Mouse (Mus musculus) testis, adult 2 months (tissue): ENCODE results near the gene Rnf43. TPM values are rescaled to one million over a fixed set of nuclear protein-coding genes. Genes with fewer than 3 reads are reported as not detected.

Source experiments
- H3K27ac ChIP-seq: fragments of 200-500 bp; 2 replicates; pipeline ENCODE4 v1.5.1; 2012; ENCODE audit warnings: low read depth, low read length; ENCODE audit not compliant: control insufficient read depth, insufficient read depth
- H3K27me3 ChIP-seq: fragments of 200-500 bp; 2 replicates; pipeline ENCODE4 v1.6.1; 2012; ENCODE audit warnings: mild to moderate bottlenecking, low read length, moderate library complexity; ENCODE audit not compliant: control insufficient read depth, insufficient read depth
- H3K36me3 ChIP-seq: fragments of 200-500 bp; 2 replicates; pipeline ENCODE4 v1.6.1; 2012; ENCODE audit warnings: mild to moderate bottlenecking, low read length; ENCODE audit not compliant: control insufficient read depth, insufficient read depth
- H3K4me1 ChIP-seq: fragments of 200-500 bp; 2 replicates; pipeline ENCODE4 v1.6.1; 2012; ENCODE audit warnings: low read length; ENCODE audit not compliant: control insufficient read depth, insufficient read depth
- H3K4me3 ChIP-seq: fragments of 200-500 bp; 2 replicates; pipeline ENCODE4 v1.5.1; 2012; ENCODE audit warnings: low read depth, mild to moderate bottlenecking, low read length, moderate library complexity, mixed read lengths; ENCODE audit not compliant: control insufficient read depth
- CTCF ChIP-seq: fragments of 200-500 bp; IDR thresholded peaks from 2 replicates; pipeline ENCODE4 v1.5.1; 2012; ENCODE audit warnings: low read depth, mild to moderate bottlenecking, inconsistent platforms, low read length, moderate library complexity; ENCODE audit not compliant: control insufficient read depth, insufficient read depth, insufficient replicate concordance
- POLR2A ChIP-seq: fragments of 200-500 bp; IDR thresholded peaks from 2 replicates; pipeline ENCODE4 v1.6.1; 2012; ENCODE audit warnings: low read depth, mild to moderate bottlenecking, inconsistent platforms, low read length, moderate library complexity; ENCODE audit not compliant: control insufficient read depth
- polyA plus RNA-seq: library from polyadenylated mRNA; depleted of rRNA; stranded (reverse); fragments of >200 nt; gene quantifications from 2 replicates; pipeline ENCODE4 v1.2.3, GENCODE M21; 2012

The Rnf43 gene
- polyA plus RNA-seq, 1 experiment = 2.3 TPM

DNA sequence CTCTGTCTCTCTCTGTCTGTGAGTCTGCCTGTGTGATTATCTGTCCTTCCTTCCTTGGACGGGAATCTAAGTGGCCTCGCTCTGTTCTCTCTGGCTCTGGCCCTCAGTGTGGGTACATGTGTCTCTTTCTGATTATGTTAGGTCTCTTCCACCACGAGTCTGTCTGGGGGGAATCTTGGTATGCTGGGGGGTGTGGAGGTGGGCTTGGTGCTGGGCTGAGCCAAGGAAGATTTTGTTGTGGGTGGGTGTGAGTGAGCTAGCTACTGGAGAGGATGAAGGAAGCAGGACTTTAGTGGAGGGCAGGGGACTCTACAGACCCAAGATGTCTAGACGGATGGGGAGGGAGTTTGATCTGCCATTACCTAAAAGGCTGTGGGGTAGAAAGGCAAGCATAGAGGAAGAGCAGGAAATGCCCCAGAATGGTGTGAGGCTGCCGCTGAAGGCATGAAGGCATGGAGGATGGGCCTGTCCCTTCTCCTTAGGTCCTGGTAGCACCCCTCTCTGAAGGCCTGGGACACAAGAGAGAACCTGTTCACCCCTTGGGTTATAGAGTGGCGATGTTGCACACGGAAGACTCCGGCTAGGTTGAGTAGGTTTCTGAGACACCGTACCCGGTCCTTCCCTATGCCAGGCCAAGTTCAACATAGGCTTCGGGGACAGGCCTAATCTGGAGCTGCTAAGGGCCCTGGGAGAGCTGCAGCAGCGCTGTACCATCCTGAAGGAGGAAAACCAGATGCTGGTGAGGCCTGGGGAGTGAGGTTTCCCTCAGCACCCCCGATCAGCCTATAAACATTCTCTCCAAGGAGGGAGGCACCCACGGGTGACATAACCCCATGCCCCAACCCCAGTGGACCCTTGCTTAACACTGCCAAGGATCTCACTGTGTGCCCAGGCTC lies 99.5 kb downstream of the Rnf43 start:
- no peak for TF ChIP-seq CTCF
- no peak for TF ChIP-seq POLR2A
- peaks cover 21% of the 10 kb centered on the region for H3K4me1 ChIP-seq
- H3K27ac ChIP-seq = no peak overlapping the region
- no peak overlapping the region for H3K4me3 ChIP-seq
- H3K27me3 ChIP-seq = no peaks in the 10 kb centered on the region
- no peaks in the 10 kb centered on the region for H3K36me3 ChIP-seq

DNA sequence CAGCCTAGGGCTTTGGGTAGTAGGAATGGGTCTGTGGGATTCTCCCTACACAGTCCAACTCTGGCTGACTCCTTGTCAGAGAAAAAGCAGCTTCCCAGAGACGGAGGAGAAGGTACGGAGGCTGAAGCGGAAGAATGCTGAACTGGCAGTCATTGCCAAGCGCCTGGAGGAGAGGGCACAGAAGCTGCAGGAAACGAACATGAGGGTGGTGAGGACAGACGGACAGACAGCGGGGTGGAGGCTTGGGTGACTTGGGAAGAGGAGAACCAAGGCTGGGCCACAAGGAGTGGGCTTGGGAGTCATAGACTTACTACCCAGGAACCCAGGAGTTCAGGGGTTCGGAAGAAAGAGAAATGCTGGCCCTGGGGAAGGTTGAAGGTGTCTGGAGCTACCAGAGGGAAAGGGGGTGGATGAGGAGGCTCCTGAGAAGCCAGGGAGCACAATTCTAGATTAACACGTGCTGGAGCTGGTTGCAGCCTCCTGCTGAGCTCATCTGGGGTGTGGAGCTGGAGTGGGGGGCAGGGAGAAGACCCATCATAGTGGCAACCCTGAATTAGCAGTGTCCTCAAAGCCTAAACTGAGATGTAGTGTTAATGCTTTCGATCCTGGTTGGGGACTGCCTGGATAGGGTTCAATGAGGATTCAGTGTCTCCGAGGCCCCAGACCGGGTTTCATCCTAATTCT lies 100.3 kb downstream of the Rnf43 start:
- Histone ChIP-seq H3K27ac (no peak overlapping the region), H3K27me3 (no peaks in the 10 kb centered on the region), H3K4me3 (no peak overlapping the region), H3K36me3 (no peaks in the 10 kb centered on the region), H3K4me1 (peaks cover 21% of the 10 kb centered on the region)
- no peak for TF ChIP-seq CTCF
- TF ChIP-seq POLR2A = no peak

DNA sequence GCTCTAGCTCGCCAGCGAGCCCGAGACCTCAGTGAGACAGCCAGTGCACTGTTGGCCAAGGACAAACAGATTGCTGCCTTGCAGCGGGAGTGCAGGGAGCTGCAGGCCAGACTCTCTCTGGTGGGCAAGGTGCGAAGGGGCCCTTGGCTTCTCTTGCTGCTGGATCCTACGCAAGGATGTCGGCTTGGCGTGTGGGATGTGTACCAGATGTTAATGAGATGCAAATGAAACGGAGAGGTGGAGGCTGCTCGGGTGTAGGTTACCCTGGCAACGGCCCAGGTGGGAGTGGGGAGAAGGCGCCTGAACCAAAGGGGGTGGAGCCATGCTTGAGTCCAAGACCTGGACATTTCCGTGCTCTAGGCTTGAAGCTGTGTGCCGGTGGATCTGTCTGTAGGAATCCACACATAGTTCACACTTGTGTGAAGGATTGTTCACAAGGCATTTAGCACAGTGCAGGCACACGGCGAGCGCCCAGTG lies 101.0 kb downstream of the Rnf43 start:
- no peaks in the 10 kb centered on the region for H3K36me3 ChIP-seq
- TF ChIP-seq POLR2A = no peak
- TF ChIP-seq CTCF = no peak
- H3K27ac ChIP-seq = no peak overlapping the region
- H3K27me3 ChIP-seq = no peaks in the 10 kb centered on the region
- peaks cover 21% of the 10 kb centered on the region for H3K4me1 ChIP-seq
- H3K4me3 ChIP-seq = peak overlapping the region; percentile 46

DNA sequence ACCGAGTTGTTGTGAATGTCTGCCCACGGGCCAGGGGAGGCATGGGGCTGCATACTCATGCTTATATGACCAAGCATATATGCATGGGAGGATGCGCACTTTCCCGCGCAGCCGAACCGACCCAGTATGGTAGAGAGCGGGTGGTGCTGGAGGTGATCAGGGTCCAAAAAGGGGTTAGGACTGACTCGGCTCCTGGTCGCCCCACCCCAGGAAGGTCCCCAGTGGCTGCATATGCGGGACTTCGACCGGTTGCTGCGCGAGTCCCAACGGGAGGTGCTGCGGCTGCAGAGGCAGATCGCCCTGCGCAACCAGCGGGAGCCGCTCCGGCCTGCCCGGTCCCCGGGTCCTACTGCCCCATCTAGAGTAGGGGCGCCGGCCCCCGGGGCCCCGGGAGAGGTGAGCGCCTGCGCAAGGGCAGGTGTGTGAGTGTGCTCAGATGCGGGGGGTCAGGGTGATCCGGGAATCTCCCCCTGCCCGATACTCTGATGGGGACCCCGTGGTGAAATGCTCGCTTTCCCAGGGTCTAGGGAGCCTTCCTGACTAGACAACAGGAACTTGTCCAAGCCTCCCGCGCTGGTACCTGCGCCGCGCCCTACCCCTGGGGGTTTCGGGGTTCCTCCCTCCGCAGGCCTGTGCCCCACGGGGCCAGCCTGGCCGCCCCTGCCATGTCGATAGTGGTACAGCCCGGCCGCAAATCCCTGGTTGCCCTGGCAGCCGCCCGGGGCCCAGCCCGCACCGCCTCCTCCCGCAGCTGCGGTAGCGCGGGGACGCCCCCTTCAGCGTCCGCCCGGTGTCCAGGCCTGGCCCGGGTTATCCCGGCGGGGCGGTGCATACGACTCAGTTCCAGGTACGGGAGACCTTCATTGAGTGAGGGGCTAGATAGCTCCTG lies 101.7 kb downstream of the Rnf43 start:
- TF ChIP-seq POLR2A (no peak), CTCF (no peak)
- Histone ChIP-seq H3K36me3 (no peaks in the 10 kb centered on the region), H3K27ac (no peak overlapping the region), H3K27me3 (no peaks in the 10 kb centered on the region), H3K4me3 (peak overlapping the region; percentile 46), H3K4me1 (peaks cover 21% of the 10 kb centered on the region)

DNA sequence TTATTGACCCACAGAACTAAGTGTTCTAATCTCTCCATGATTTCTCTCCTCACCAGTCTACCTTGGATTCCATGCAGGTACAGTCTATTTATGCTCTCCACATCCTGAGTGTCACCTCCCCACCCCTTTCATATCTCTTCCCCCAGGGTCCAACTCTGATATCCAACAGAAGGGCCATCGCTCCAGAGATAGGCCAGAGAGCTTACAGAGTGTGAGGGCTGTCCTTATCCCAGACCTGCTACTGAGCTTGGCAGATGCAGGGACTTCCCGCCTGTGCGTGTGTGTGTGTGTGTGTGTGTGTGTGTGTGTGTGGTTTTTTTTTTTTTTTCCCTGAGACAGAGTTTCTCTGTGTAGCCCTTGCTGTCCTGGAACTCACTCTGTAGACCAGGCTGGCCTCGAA lies 106.2 kb downstream of the Rnf43 start:
- TF ChIP-seq POLR2A = no peak
- no peak for TF ChIP-seq CTCF
- no peaks in the 10 kb centered on the region for H3K27me3 ChIP-seq
- H3K36me3 ChIP-seq = no peaks in the 10 kb centered on the region
- H3K27ac ChIP-seq = no peak overlapping the region
- H3K4me1 ChIP-seq = peaks cover 11% of the 10 kb centered on the region
- no peak overlapping the region for H3K4me3 ChIP-seq

DNA sequence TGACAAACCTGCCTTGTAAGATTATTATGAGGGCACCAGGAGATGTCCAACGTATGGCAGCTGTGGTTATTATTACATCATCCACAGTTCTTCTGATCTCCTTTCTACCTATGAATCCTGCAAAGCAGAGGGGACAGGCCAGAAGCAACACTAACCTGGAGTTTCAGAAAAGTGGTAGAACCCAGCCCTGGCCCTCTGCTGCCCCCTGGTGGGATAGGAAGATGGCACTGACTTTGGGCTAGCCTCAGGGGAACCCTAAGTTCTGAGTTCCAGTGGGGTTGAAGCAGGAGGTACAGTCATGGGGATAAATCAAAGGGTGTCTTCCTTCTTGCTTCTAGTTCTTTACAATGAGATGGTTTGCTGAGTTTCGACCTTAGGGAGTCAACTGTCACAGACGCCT lies 108.5 kb downstream of the Rnf43 start:
- no peaks in the 10 kb centered on the region for H3K36me3 ChIP-seq
- H3K4me3 ChIP-seq = no peak overlapping the region
- TF ChIP-seq CTCF = peak; percentile 73; the same call in 1 of the 2 replicates
- no peak for TF ChIP-seq POLR2A
- H3K27ac ChIP-seq = no peak overlapping the region
- no peaks in the 10 kb centered on the region for H3K4me1 ChIP-seq
- no peaks in the 10 kb centered on the region for H3K27me3 ChIP-seq

DNA sequence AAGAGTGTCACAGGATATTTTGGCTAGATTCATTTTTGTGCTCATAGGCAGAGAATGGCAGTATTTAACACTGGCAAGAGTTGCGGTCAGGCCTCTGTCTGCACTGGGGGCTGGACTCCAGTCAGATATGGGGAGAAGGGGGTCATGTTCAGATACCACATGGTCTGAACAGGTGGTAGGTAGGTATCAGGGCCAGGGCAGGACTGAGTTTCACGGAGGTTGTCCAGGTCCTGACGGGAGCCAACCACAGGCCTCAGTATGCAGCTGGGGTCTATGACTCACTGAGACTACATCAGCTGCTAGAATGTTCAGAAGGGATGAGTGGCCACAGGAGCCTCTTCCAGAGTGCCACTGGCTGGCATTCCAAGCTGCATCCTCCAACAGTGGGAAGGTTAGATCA lies 109.8 kb downstream of the Rnf43 start:
- no peaks in the 10 kb centered on the region for H3K27me3 ChIP-seq
- TF ChIP-seq POLR2A (no peak), CTCF (no peak)
- no peak overlapping the region for H3K4me3 ChIP-seq
- H3K27ac ChIP-seq = no peak overlapping the region
- H3K4me1 ChIP-seq = no peaks in the 10 kb centered on the region
- no peaks in the 10 kb centered on the region for H3K36me3 ChIP-seq
